Mouse (Mus musculus) adrenal gland, postnatal 14 days (tissue): Measurements from ENCODE around the gene Ddit4. TPM values are rescaled to one million over a fixed set of nuclear protein-coding genes. Genes with fewer than 3 reads are reported as not detected.

ENCODE experiments used
- DNase-seq: peaks from one replicate; pipeline ENCODE4 v3.0.0; 2021; ENCODE audit warnings: mixed read lengths
- total RNA-seq: library from RNA; stranded (reverse); gene quantifications from 2 replicates; pipeline ENCODE4 v1.2.3, GENCODE M21; 2021

Gene Ddit4
- total RNA-seq, 1 experiment from 2014 or later, result 70.5 TPM

- DNase-seq, result peak; percentile 65
These were observed 35.0 kb downstream of the Ddit4 start for GRCm38 (mm10) chr10:59916649-59917048.

GRCm38 (mm10) chr10:59916159-59916558 is 35.5 kb downstream of the Ddit4 start:
- DNase-seq, result peak; percentile 89

- peak; percentile 77 for DNase-seq
These were observed 36.3 kb downstream of the Ddit4 start for GRCm38 (mm10) chr10:59915196-59915962.

GRCm38 (mm10) chr10:59911561-59912198 is 40.0 kb downstream of the Ddit4 start:
- peak; percentile 81 for DNase-seq

- DNase-seq, result peak; percentile 48
These were observed 40.5 kb downstream of the Ddit4 start for GRCm38 (mm10) chr10:59911091-59911490.

- peak; percentile 86 for DNase-seq
These were observed 42.2 kb downstream of the Ddit4 start for GRCm38 (mm10) chr10:59909357-59909847.

- peak; percentile 37 for DNase-seq
These were observed 42.8 kb downstream of the Ddit4 start for GRCm38 (mm10) chr10:59908776-59909315.

GRCm38 (mm10) chr10:59907695-59908299 is 43.8 kb downstream of the Ddit4 start:
- peak; percentile 47 for DNase-seq

GRCm38 (mm10) chr10:59907080-59907609 is 44.5 kb downstream of the Ddit4 start:
- peak; percentile 5 for DNase-seq

- DNase-seq, result no peak
These were observed 48.5 kb downstream of the Ddit4 start for GRCm38 (mm10) chr10:59903170-59903569.

- DNase-seq, result peak; percentile 36
These were observed 49.0 kb downstream of the Ddit4 start for GRCm38 (mm10) chr10:59902606-59902990.

- DNase-seq, result peak; percentile 29
These were observed 49.5 kb downstream of the Ddit4 start for GRCm38 (mm10) chr10:59901986-59902605.

GRCm38 (mm10) chr10:59901463-59901862 is 50.2 kb downstream of the Ddit4 start:
- no peak for DNase-seq

GRCm38 (mm10) chr10:59900939-59901338 is 50.7 kb downstream of the Ddit4 start:
- DNase-seq, result peak; percentile 41

GRCm38 (mm10) chr10:59900174-59900435 is 51.5 kb downstream of the Ddit4 start:
- no peak for DNase-seq

Other genes with a start within 250 kb of the Ddit4 start
- gene Micu1, start 249.4 kb downstream of the Ddit4 start, total RNA-seq, result 51.3 and 59.9 TPM in 2 replicates
- 49.5 and 50.6 TPM in 2 replicates for gene Dnajb12, start 72.3 kb downstream of the Ddit4 start, total RNA-seq
- 27.8 and 29.8 TPM in 2 replicates for gene Ascc1, start 51.0 kb upstream of the Ddit4 start, total RNA-seq
- gene Anapc16, start 51.3 kb upstream of the Ddit4 start, total RNA-seq, result 57.5 and 68.8 TPM in 2 replicates
- 34.9 and 40.8 TPM in 2 replicates for gene Spock2, start 154.4 kb upstream of the Ddit4 start, total RNA-seq